Mouse (Mus musculus): ENCODE data around the gene Oat.

GRCm38 (mm10) chr7:132597251-132598041 lies 21.2 kb upstream of the Oat start:
- TF ChIP-seq CTCF (IDR thresholded peaks at IDR 0.05; ENCODE audit: control insufficient read depth, insufficient read depth, insufficient read length), result no peak
- no peak for TF ChIP-seq MAX (IDR thresholded peaks at IDR 0.05)
- no peak for TF ChIP-seq USF1 (IDR thresholded peaks at IDR 0.05; ENCODE audit: low read depth)
- no peak for TF ChIP-seq FOSL1 (IDR thresholded peaks at IDR 0.05; ENCODE audit: insufficient read depth, low read length, poor library complexity, severe bottlenecking)
